Mouse (Mus musculus): ENCODE measurements around the gene Homez.
A peak's percentile ranks its signal among the peaks of the same experiment; 100 is the strongest.

Gene Homez

GRCm38 (mm10) chr14:54870861-54871260 is at the start of gene Homez:
TSS of gene Homez (minus strand) at chr14:54870961.
- no peak for DNase-seq (ENCODE audit: low read depth)

- no peak for DNase-seq (ENCODE audit: low read depth)
These were observed 49.4 kb upstream of the Homez start for GRCm38 (mm10) chr14:54920076-54920685.

- no peak for DNase-seq (ENCODE audit: low read depth)
These were observed 42.6 kb upstream of the Homez start for GRCm38 (mm10) chr14:54913343-54913742.

GRCm38 (mm10) chr14:54912886-54913285 is 42.1 kb upstream of the Homez start, which contains the start of gene Slc22a17:
TSS of gene Slc22a17 (minus strand) at chr14:54913132.
- DNase-seq (ENCODE audit: low read depth), result peak; percentile 66

GRCm38 (mm10) chr14:54912109-54912850 is 41.5 kb upstream of the Homez start:
- DNase-seq (ENCODE audit: low read depth), result no peak

GRCm38 (mm10) chr14:54908682-54909081 is 37.9 kb upstream of the Homez start:
- DNase-seq (ENCODE audit: low read depth), result no peak

- DNase-seq (ENCODE audit: low read depth), result peak; percentile 26
These were observed 32.9 kb upstream of the Homez start for GRCm38 (mm10) chr14:54903641-54904040.

- peak; percentile 88 for DNase-seq (ENCODE audit: low read depth)
These were observed 29.6 kb upstream of the Homez start for GRCm38 (mm10) chr14:54900383-54900782.

GRCm38 (mm10) chr14:54897445-54897844 is 26.7 kb upstream of the Homez start:
- no peak for DNase-seq (ENCODE audit: low read depth)

- peak; percentile 63 for DNase-seq (ENCODE audit: low read depth)
These were observed 23.8 kb upstream of the Homez start for GRCm38 (mm10) chr14:54894296-54895151.

- DNase-seq (ENCODE audit: low read depth), result peak; percentile 97
These were observed 23.0 kb upstream of the Homez start for GRCm38 (mm10) chr14:54893651-54894181.

- DNase-seq (ENCODE audit: low read depth), result no peak
These were observed 21.4 kb upstream of the Homez start, which contains the start of gene Pabpn1 for GRCm38 (mm10) chr14:54892200-54892599. TSS of gene Pabpn1 (plus strand) at chr14:54892500.

GRCm38 (mm10) chr14:54885309-54885708 is 14.5 kb upstream of the Homez start:
- DNase-seq (ENCODE audit: low read depth), result no peak

- no peak for DNase-seq (ENCODE audit: low read depth)
These were observed 13.4 kb upstream of the Homez start for GRCm38 (mm10) chr14:54884022-54884712.

- peak; percentile 95 for DNase-seq (ENCODE audit: low read depth)
These were observed 12.6 kb upstream of the Homez start, which contains the start of the genes Bcl2l2 and Gm20521 for GRCm38 (mm10) chr14:54883154-54884021. TSS of gene Bcl2l2 (plus strand) at chr14:54883377. TSS of gene Gm20521 (plus strand) at chr14:54883441.

GRCm38 (mm10) chr14:54877048-54877715 is 6.4 kb upstream of the Homez start, which contains the start of gene Ppp1r3e:
TSS of gene Ppp1r3e (minus strand) at chr14:54877550.
- DNase-seq (ENCODE audit: low read depth), result peak; percentile 60

GRCm38 (mm10) chr14:54876539-54877047 is 5.8 kb upstream of the Homez start:
- peak; percentile 93 for DNase-seq (ENCODE audit: low read depth)

GRCm38 (mm10) chr14:54875844-54876538 is 5.2 kb upstream of the Homez start:
- peak; percentile 15 for DNase-seq (ENCODE audit: low read depth)

- no peak for DNase-seq (ENCODE audit: low read depth)
These were observed 3.4 kb upstream of the Homez start for GRCm38 (mm10) chr14:54874165-54874564.

All from NIH3T3 (cell line).